18 mouse cellular contexts compared by ENCODE assay signal in the genomic region with DNA sequence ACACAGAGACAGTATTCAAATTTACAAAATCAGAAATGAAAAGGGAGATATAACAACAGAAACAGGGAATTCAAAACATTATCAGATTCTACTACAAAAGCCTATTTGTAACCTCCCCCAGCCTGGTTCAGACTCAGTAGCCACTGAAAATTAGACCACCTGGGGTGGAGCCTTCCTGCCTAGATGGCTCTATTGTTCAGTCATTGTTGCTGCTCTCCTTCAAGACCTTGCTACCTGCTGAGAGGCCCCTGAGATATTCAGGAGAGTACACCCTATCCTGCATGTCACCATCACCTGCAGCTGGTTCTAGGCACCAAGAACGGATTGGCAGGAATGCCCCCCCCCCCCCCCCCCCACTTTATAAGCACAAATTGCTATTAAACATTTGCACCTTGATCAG.
DNase-seq lines count a peak whose midpoint lies in the region; ATAC-seq lines count a peak whose summit lies in the region.
"Had no signal": no experiment of that assay in that cellular context is flagged by ENCODE, and none has a peak within 500 bp of the region (broad histone marks: within the 10 kb centered on the region; RNA-seq: fewer than 3 reads in every experiment).

No protein-coding gene starts in this region.

- no peak for ATAC-seq in megakaryocyte progenitor cell, adult 5-6 weeks (replicated peaks; ENCODE audit: poor library complexity)
- ATAC-seq: forebrain, embryonic 13.5 days; forebrain, embryonic 15.5 days; forebrain, postnatal 0 days; Patski had no signal

- DNase-seq in ES-CJ7 (ENCODE audit: low read depth, low spot score) (peak; percentile 94), R1 (ENCODE audit: low read depth, low spot score) (peak; percentile 94), ZHBTc4 (ENCODE audit: low read depth, low spot score) (peak; percentile 92)
- no peak for DNase-seq in urinary bladder, adult 18-20 months (ENCODE audit: low spot score in 2 of 2)
- DNase-seq in thymus, postnatal 14 days: no peak
- DNase-seq: adrenal gland, adult 2 months; adrenal gland, postnatal 10 days; adrenal gland, postnatal 25 days; cerebellum, adult 11-12 months; cerebellum, adult 2 months; cerebellum, adult 9-10 months; cerebellum, postnatal 10 days; cerebellum, postnatal 25 days; forebrain, postnatal 0 days had no signal

Comparison
In these comparisons a context has a peak if more than half of its experiments do, and no peak if none do; other contexts are left out.
1. DNase-seq: peak in ES-CJ7 (single experiment), R1 (single experiment) and ZHBTc4 (single experiment); none in urinary bladder, adult 18-20 months (0 of 2) and thymus, postnatal 14 days (single experiment).